Mouse (Mus musculus) liver, embryonic 16.5 days (tissue): ENCODE data around the gene Ecel1. TPM values are rescaled to one million over a fixed set of nuclear protein-coding genes. Genes with fewer than 3 reads are reported as not detected.
A peak's percentile ranks its signal among the peaks of the same experiment; 100 is the strongest.

Experiments used
- ATAC-seq: fragments of 200-750 bp; cut with Nextera tagmentation; 2 replicates; pipeline ENCODE4 v1.8.0; 2017; ENCODE audit warnings: low read depth, mild to moderate bottlenecking, moderate number of reproducible peaks, moderate library complexity
- H3K27ac ChIP-seq: fragments of 300-500 bp; sonication (generic); 2 replicates; pipeline ENCODE4 v1.5.1; 2014; ENCODE audit warnings: mild to moderate bottlenecking, low read length
- H3K27me3 ChIP-seq: fragments of 300-500 bp; sonication (generic); 2 replicates; pipeline ENCODE4 v1.6.1; 2014; ENCODE audit warnings: low read depth, low read length, mixed read lengths; ENCODE audit not compliant: control insufficient read depth, insufficient read depth
- H3K36me3 ChIP-seq: fragments of 300-500 bp; sonication (generic); 2 replicates; pipeline ENCODE4 v1.6.1; 2014; ENCODE audit warnings: mild to moderate bottlenecking; ENCODE audit not compliant: control insufficient read depth, insufficient read depth
- H3K4me1 ChIP-seq: fragments of 300-500 bp; sonication (generic); 2 replicates; pipeline ENCODE4 v1.6.1; 2014; ENCODE audit warnings: low read depth, low read length, mixed read lengths; ENCODE audit not compliant: control insufficient read depth
- H3K4me2 ChIP-seq: fragments of 300-500 bp; sonication (generic); 2 replicates; pipeline ENCODE4 v1.6.1; 2014; ENCODE audit warnings: low read depth, low read length, mixed read lengths
- H3K4me3 ChIP-seq: fragments of 300-500 bp; sonication (generic); 2 replicates; pipeline ENCODE4 v1.5.1; 2014; ENCODE audit warnings: low read depth, mild to moderate bottlenecking, low read length
- H3K9ac ChIP-seq: fragments of 300-500 bp; sonication (generic); 2 replicates; pipeline ENCODE4 v1.6.1; 2014; ENCODE audit warnings: low read depth, low read length
- H3K9me3 ChIP-seq: fragments of 300-500 bp; sonication (generic); replicated peaks from 2 replicates; pipeline ENCODE4 v1.6.1; 2016; ENCODE audit warnings: low read length; ENCODE audit not compliant: control insufficient read depth
- WGBS: fragments of 180-500 bp; shearing (Covaris S2); extraction: QIAGEN DNeasy Blood & Tissue Kit; methylation state at CpG from one replicate; pipeline ENCODE4 v1.1.7; 2014; ENCODE audit not compliant: insufficient replicate concordance; 5-methylcytosine and 5-hydroxymethylcytosine counted together
- polyA plus RNA-seq: library from polyadenylated mRNA; unstranded; fragments of >200 nt; fragmentation: Nextera tagmentation; extraction: Ambion mirVana; gene quantifications from 2 replicates; pipeline ENCODE4 v1.2.1, GENCODE M21; 2015

Gene Ecel1
- polyA plus RNA-seq, 1 experiment from 2014 or later: 0.04 TPM

- Histone ChIP-seq H3K4me1 (no peaks in the 10 kb centered on the region; the same call in 1 of the 2 replicates), H3K27ac (no peak overlapping the region), H3K4me3 (no peak overlapping the region), H3K9ac (no peak overlapping the region), H3K36me3 (no peaks in the 10 kb centered on the region), H3K4me2 (no peak overlapping the region), H3K27me3 (peaks cover 6% of the 10 kb centered on the region), H3K9me3 (no peaks in the 10 kb centered on the region)
- ATAC-seq: no peak
- 34% methylated on average over 11 of the region's 11 CpGs for WGBS
Observed at GRCm38 (mm10) chr1:87175852-87176292, 19.6 kb upstream of the Ecel1 start.

- H3K4me3 ChIP-seq: no peak overlapping the region
- peak; percentile 64; the same call in 1 of the 2 replicates for ATAC-seq
- H3K4me1 ChIP-seq: no peaks in the 10 kb centered on the region; the same call in 1 of the 2 replicates
- no peaks in the 10 kb centered on the region for H3K9me3 ChIP-seq
- H3K4me2 ChIP-seq: no peak overlapping the region
- H3K27ac ChIP-seq: no peak overlapping the region
- H3K9ac ChIP-seq: no peak overlapping the region
- 22% methylated on average over 28 of the region's 28 CpGs for WGBS
- no peaks in the 10 kb centered on the region for H3K36me3 ChIP-seq
- peaks cover 14% of the 10 kb centered on the region for H3K27me3 ChIP-seq
Observed at GRCm38 (mm10) chr1:87174006-87174955, 18.0 kb upstream of the Ecel1 start.

GRCm38 (mm10) chr1:87172316-87172715 is 16.0 kb upstream of the Ecel1 start:
- H3K4me2 ChIP-seq: no peak overlapping the region
- no peak overlapping the region for H3K4me3 ChIP-seq
- H3K4me1 ChIP-seq: no peaks in the 10 kb centered on the region; the same call in 1 of the 2 replicates
- no peak for ATAC-seq
- no peak overlapping the region for H3K9ac ChIP-seq
- no peaks in the 10 kb centered on the region for H3K9me3 ChIP-seq
- WGBS: 46% methylated on average over 9 of the region's 9 CpGs
- peaks cover 14% of the 10 kb centered on the region for H3K27me3 ChIP-seq
- H3K36me3 ChIP-seq: no peaks in the 10 kb centered on the region
- no peak overlapping the region for H3K27ac ChIP-seq

GRCm38 (mm10) chr1:87171312-87171711 is 15.0 kb upstream of the Ecel1 start:
- Histone ChIP-seq H3K4me2 (no peak overlapping the region), H3K27me3 (peaks cover 14% of the 10 kb centered on the region), H3K9ac (no peak overlapping the region), H3K36me3 (no peaks in the 10 kb centered on the region), H3K4me1 (no peaks in the 10 kb centered on the region; the same call in 1 of the 2 replicates), H3K9me3 (no peaks in the 10 kb centered on the region), H3K4me3 (no peak overlapping the region), H3K27ac (no peak overlapping the region)
- 47% methylated on average over 1 of the region's 1 CpGs for WGBS
- ATAC-seq: no peak

- no peak overlapping the region for H3K27ac ChIP-seq
- H3K9ac ChIP-seq: no peak overlapping the region
- 17% methylated on average over 19 of the region's 19 CpGs for WGBS
- no peak overlapping the region for H3K4me3 ChIP-seq
- H3K36me3 ChIP-seq: no peaks in the 10 kb centered on the region
- ATAC-seq: no peak
- H3K4me1 ChIP-seq: no peaks in the 10 kb centered on the region; the same call in 1 of the 2 replicates
- H3K27me3 ChIP-seq: peaks cover 16% of the 10 kb centered on the region
- no peak overlapping the region for H3K4me2 ChIP-seq
- H3K9me3 ChIP-seq: no peaks in the 10 kb centered on the region
Observed at GRCm38 (mm10) chr1:87170458-87170857, 14.1 kb upstream of the Ecel1 start.

- 44% methylated on average over 9 of the region's 9 CpGs for WGBS
- Histone ChIP-seq H3K9me3 (no peaks in the 10 kb centered on the region), H3K9ac (no peak overlapping the region), H3K36me3 (no peaks in the 10 kb centered on the region), H3K4me2 (no peak overlapping the region), H3K27ac (no peak overlapping the region), H3K4me3 (no peak overlapping the region), H3K4me1 (no peaks in the 10 kb centered on the region), H3K27me3 (peaks cover 3% of the 10 kb centered on the region; the same call in 1 of the 2 replicates)
- ATAC-seq: no peak
Observed at GRCm38 (mm10) chr1:87164796-87165184, 8.5 kb upstream of the Ecel1 start.

GRCm38 (mm10) chr1:87164164-87164795 is 8.0 kb upstream of the Ecel1 start:
- H3K36me3 ChIP-seq: no peaks in the 10 kb centered on the region
- H3K27me3 ChIP-seq: peaks cover 2% of the 10 kb centered on the region; the same call in 1 of the 2 replicates
- H3K4me1 ChIP-seq: no peaks in the 10 kb centered on the region
- H3K27ac ChIP-seq: no peak overlapping the region
- no peak overlapping the region for H3K4me3 ChIP-seq
- H3K9ac ChIP-seq: no peak overlapping the region
- H3K4me2 ChIP-seq: no peak overlapping the region
- no peaks in the 10 kb centered on the region for H3K9me3 ChIP-seq
- WGBS: 31% methylated on average over 11 of the region's 11 CpGs
- ATAC-seq: no peak

GRCm38 (mm10) chr1:87159396-87159795 is 3.1 kb upstream of the Ecel1 start:
- Histone ChIP-seq H3K9me3 (no peaks in the 10 kb centered on the region), H3K27ac (no peak overlapping the region), H3K4me1 (no peaks in the 10 kb centered on the region), H3K4me2 (no peak overlapping the region), H3K36me3 (no peaks in the 10 kb centered on the region), H3K4me3 (no peak overlapping the region), H3K27me3 (peaks cover 40% of the 10 kb centered on the region), H3K9ac (no peak overlapping the region)
- no peak for ATAC-seq
- 40% methylated on average over 3 of the region's 3 CpGs for WGBS
